Mouse (Mus musculus) olfactory bulb, adult 2 months (tissue): ENCODE results near the gene Map4. TPM values are rescaled to one million over a fixed set of nuclear protein-coding genes. Genes with fewer than 3 reads are reported as not detected.

Source experiments
- H3K27ac ChIP-seq: fragments of 200-500 bp; 2 replicates; pipeline ENCODE4 v1.5.1; 2012; ENCODE audit warnings: low read depth, low read length; ENCODE audit not compliant: insufficient read depth
- H3K4me1 ChIP-seq: fragments of 200-500 bp; 2 replicates; pipeline ENCODE4 v1.6.1; 2012; ENCODE audit warnings: low read length; ENCODE audit not compliant: control insufficient read depth, insufficient read depth
- H3K4me3 ChIP-seq: fragments of 200-500 bp; 2 replicates; pipeline ENCODE4 v1.5.1; 2012; ENCODE audit warnings: mild to moderate bottlenecking, low read depth, low read length, moderate library complexity; ENCODE audit not compliant: insufficient read depth
- CTCF ChIP-seq: fragments of 200-500 bp; IDR thresholded peaks from 2 replicates; pipeline ENCODE4 v1.5.1; 2012; ENCODE audit warnings: low read depth, mild to moderate bottlenecking, low read length, moderate library complexity; ENCODE audit not compliant: insufficient read depth
- POLR2A ChIP-seq: fragments of 200-500 bp; IDR thresholded peaks from 2 replicates; pipeline ENCODE4 v1.6.1; 2012; ENCODE audit warnings: mild to moderate bottlenecking, low read depth, low read length, moderate library complexity; ENCODE audit not compliant: insufficient read depth
- WGBS: fragments of 180-500 bp; shearing (Covaris S2); methylation state at CpG from one replicate; pipeline ENCODE4 v1.1.7; 2018; 5-methylcytosine and 5-hydroxymethylcytosine counted together
- polyA plus RNA-seq: library from polyadenylated mRNA; stranded (reverse); fragments of >200 nt; gene quantifications from 2 replicates; pipeline ENCODE4 v1.2.4, GENCODE M21; 2012; ENCODE audit warnings: low replicate concordance; ENCODE audit not compliant: missing spikeins, insufficient read depth, insufficient read length

The Map4 gene
- polyA plus RNA-seq, 1 experiment, result 647 TPM

DNA sequence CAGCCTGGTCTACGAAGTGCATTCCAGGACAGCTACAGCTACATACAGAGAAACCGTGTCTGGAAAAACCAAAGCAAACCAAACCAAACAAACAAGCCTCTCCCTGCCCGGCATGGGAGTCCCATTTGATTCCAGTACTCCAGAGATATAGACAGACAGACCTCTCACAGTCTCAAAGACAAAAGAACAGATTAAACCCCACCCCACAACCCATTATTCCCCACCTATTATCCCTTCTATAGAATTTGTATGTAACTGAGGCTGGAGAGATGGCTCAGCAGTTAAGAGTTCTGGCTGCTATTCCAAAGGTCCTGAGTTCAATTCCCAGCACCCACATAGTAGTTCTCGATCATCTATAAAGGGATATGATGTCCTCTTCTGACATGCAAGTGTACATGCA, 21.3 kb upstream of the Map4 start:
- WGBS, result 94% methylated on average over 4 of the region's 4 CpGs
- Histone ChIP-seq H3K4me3 (no peak overlapping the region), H3K27ac (no peak overlapping the region), H3K4me1 (peaks cover 5% of the 10 kb centered on the region; the same call in 1 of the 2 replicates)
- no peak for TF ChIP-seq CTCF
- TF ChIP-seq POLR2A, result no peak

DNA sequence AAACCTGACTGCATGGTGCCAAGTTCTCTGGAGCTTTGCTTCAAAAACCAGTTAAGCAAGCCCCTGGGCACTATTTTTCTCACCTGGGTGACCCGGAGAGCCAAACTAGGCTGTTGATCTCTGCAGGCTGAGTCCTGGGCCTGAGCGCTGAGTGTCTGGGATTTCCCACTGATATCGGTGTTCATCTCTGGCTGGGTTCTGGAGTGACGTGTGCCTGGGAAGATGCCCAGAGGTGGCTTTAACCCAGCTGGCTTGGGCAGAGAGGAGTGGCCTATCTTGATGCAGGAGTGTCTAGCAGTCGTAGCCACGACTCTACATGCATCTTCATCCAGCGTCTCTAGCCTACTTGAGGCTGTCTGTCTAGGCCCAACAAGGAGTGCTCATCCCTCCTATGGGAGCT, 19.5 kb upstream of the Map4 start:
- WGBS, result 77% methylated on average over 7 of the region's 7 CpGs

DNA sequence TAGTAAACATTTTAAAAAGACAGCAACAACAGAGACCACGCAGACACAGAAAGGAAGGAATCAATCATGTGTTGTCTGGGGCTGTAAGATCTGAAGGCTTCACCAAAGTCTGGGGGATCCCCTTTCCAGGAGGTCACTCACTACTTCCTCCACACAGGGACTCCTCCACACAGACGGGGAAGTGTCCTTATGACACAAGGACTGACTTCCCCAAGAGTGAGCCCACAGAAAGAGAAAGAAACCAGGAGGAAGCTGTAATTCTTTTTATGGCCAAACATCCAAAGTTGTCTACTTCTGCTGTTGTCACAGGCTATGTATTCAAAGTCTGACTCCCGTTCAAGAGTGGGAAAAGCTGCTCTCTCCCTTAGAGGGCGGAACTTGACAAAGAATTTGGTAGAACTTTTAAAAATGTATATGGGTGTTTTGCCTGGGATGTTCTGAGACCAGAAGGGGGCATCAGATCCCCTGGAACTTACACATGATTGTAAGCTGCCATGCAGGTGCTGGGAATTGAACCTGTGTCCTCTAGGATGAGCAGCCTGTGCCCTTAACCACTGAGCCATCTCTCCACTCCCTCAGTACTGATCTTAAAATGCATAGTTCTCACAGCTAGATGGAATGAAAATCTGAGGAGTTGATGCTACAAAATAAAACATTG, 16.9 kb upstream of the Map4 start:
- Histone ChIP-seq H3K4me1 (no peaks in the 10 kb centered on the region), H3K4me3 (no peak overlapping the region), H3K27ac (no peak overlapping the region)
- 60% methylated on average over 4 of the region's 4 CpGs for WGBS
- TF ChIP-seq CTCF (no peak), POLR2A (no peak)

More for the DNA sequence above, 19.5 kb upstream of the Map4 start:
- Histone ChIP-seq H3K4me3 (no peak overlapping the region), H3K4me1 (peaks cover 5% of the 10 kb centered on the region; the same call in 1 of the 2 replicates), H3K27ac (no peak overlapping the region)
- TF ChIP-seq CTCF (no peak), POLR2A (no peak)

DNA sequence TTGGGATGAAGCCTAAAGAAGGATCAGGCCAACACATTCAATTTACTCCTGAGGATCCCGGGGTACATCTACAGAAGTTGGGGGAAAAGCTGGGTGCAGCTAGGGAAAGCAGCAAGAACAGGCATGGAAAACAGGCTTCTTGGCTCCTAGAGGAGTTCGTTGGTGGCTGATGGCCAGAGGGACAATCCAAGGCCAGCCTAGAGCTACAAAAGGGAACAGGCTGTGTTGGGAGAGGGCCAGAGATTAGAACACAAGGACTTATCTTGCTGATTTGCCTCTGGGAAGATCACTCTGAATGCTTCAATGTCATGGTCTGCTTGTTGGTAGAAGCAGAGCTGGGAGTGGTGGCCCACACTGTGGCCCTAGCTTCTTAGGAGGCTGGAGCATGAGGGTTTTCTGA, 13.3 kb upstream of the Map4 start:
- TF ChIP-seq CTCF, result no peak
- no peak for TF ChIP-seq POLR2A
- 64% methylated on average over 2 of the region's 2 CpGs for WGBS
- Histone ChIP-seq H3K4me1 (no peaks in the 10 kb centered on the region), H3K4me3 (no peak overlapping the region), H3K27ac (no peak overlapping the region)

DNA sequence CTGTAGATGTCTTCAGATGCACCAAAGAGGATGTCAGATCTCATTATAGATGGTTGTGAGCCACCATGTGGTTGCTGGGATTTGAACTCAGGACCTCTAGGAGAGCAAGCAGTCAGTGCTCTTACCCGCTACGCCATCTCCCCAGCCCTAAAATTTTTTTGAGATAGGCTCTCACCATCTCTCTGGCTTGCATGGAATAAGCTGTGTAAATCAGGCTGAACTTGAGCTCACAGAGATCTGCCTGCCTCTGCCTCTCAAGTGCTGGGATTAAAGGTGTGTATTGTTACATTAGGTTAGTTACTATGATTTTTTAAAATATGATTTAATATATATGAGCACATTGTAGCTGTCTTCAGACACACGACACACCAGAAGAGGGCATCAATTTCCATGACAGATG, 2.1 kb upstream of the Map4 start:
- TF ChIP-seq POLR2A, result no peak
- no peak for TF ChIP-seq CTCF
- H3K27ac ChIP-seq, result no peak overlapping the region
- no peak overlapping the region for H3K4me3 ChIP-seq
- peaks cover 2% of the 10 kb centered on the region; the same call in 1 of the 2 replicates for H3K4me1 ChIP-seq
- 96% methylated on average over 3 of the region's 3 CpGs for WGBS

DNA sequence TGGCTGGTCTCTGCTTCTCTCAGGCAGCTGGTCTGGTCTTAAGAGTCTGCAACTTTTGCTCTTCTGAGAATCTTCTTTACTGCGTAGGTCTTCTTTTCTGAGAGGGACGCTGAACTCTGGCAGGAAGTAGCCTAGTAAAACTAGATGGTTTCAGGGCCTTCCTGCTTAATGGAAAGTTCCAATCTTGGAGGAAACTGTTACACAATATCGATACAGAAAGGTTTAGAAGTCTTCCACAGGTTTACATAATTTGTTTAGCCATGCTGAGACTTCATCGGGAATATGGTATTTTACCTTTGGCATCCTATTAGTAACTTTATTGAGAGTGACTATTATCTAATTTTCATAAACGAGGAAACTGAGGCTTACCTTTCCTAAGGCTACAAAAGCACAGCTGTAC, 1.2 kb upstream of the Map4 start:
- Histone ChIP-seq H3K4me1 (peaks cover 2% of the 10 kb centered on the region; the same call in 1 of the 2 replicates), H3K4me3 (no peak overlapping the region), H3K27ac (no peak overlapping the region)
- WGBS, result 95% methylated on average over 5 of the region's 5 CpGs
- no peak for TF ChIP-seq POLR2A
- TF ChIP-seq CTCF, result no peak

DNA sequence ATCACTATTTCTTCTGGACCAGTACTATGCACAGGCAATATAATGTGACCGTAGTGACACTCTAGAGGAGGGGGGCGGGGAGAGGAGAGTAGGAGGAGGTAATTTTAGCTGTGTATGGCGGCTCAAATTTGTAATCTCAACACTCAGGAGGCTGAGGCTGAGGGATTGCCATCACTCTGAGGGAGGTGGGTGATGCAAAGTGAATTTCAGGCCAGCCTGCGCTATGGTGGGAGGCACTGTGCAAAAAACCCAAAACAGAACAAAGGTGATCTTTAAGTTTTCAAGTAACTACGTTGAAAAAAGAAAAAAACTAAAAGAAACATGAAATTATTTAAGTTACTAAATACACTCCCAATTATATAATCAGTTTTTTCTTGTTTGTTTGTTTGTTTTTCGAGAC, 508 bp upstream of the Map4 start:
- 64% methylated on average over 6 of the region's 6 CpGs for WGBS
- peaks cover 2% of the 10 kb centered on the region; the same call in 1 of the 2 replicates for H3K4me1 ChIP-seq
- TF ChIP-seq CTCF, result no peak
- no peak for TF ChIP-seq POLR2A
- peak overlapping the region; percentile 95; the same call in 1 of the 2 replicates for H3K4me3 ChIP-seq
- 0 out of 2 replicates have a peak overlapping the region, but pooled peaks have one; percentile 32 for H3K27ac ChIP-seq

DNA sequence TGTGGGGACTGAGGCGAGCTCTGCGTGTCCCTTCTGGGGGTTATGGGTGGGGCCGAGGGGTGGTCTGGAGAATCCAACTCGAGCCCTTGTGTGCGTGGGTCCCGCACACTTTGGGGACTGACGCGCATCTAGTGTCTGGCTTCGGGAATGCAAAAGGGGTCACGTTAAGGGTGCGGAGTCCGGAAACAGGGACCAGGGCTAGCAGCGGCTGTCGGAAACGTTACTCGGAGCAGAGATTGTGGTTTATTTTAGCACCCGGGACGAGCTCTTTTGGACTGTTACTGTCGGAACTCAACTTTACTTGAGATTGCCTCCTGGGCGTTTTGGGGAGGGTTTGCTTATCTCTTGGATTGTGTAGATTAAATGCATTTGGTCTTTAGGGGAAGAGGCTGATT, 1.1 kb downstream of the Map4 start:
- no peak for TF ChIP-seq POLR2A
- TF ChIP-seq CTCF, result no peak
- under 1% methylated on average over 20 of the region's 20 CpGs for WGBS
- Histone ChIP-seq H3K27ac (peak overlapping the region; percentile 71), H3K4me3 (peak overlapping the region; percentile 95), H3K4me1 (peaks cover 2% of the 10 kb centered on the region; the same call in 1 of the 2 replicates)

DNA sequence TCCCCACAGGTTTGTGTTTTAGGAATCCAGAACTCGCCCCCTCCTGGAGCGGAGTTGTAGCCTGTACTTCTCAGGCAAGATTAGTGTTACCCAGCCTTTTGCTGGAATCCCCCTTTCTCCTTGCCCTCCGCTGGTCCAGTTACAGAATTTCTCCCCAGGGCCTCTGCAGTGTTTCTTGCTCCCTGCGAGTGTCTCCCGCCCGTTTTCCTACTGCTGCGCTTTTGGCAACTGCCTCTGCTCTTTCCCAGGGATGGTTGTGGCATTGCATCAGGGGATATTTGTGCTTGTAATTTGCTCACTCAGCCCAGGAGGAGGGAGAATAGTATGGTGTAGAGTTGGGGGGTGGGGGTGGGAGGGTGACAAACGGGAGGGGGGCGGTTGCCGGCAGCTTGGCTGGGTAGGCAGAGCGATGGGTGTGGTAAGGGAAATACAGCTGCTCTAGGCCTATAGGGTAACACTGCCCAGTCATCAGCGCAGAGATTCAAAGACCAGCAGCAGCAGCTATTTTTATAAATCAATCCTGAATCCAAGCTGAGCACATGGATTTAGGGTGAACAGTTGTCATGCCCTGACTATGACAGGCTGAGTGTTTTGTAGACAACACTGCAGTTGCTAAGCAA, 1.6 kb downstream of the Map4 start:
- H3K4me1 ChIP-seq, result peaks cover 2% of the 10 kb centered on the region; the same call in 1 of the 2 replicates
- H3K4me3 ChIP-seq, result peak overlapping the region; percentile 95
- H3K27ac ChIP-seq, result peak overlapping the region; percentile 71; the same call in 1 of the 2 replicates
- TF ChIP-seq POLR2A (no peak), CTCF (no peak)
- 0% methylated on average over 12 of the region's 12 CpGs for WGBS
